Mouse (Mus musculus) telencephalon, adult 2 months (tissue): ENCODE measurements around the gene Nme1.

Experiments
- DNase-seq: peaks from one replicate; pipeline ENCODE4 v3.0.0-alpha.2; 2011; ENCODE audit warnings: low read depth, low spot score

Nme1 gene

GRCm38 (mm10) chr11:93968005-93968847, at the start of gene Nme1, which contains the start of gene Gm20390:
Gene Nme1, minus strand, starts transcription at chr11:93968521.
Gene Gm20390, minus strand, starts transcription at chr11:93968293.
- DNase-seq, result peak; percentile 99

GRCm38 (mm10) chr11:94003346-94003745, 35.0 kb upstream of the Nme1 start:
- no peak for DNase-seq

DNA sequence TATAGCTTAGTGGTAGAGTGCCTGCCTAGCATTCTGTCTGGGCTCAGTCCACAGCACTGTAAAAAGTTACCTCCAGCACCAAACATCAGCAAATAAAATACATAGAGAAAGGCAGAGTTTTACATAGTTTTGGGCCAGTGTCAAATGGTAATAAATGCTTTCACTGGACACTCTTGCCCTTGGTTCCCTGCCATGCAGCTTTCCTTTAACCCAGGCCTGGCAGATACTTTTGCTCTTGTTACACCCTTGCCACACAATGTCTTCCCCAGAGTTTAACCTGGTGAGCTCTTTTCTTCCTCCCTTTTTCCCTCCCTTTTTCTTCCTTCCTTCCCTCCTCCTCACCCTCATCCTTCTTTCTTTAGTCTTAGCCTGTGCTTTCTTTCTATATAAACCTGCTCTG, 31.0 kb upstream of the Nme1 start:
- no peak for DNase-seq

DNA sequence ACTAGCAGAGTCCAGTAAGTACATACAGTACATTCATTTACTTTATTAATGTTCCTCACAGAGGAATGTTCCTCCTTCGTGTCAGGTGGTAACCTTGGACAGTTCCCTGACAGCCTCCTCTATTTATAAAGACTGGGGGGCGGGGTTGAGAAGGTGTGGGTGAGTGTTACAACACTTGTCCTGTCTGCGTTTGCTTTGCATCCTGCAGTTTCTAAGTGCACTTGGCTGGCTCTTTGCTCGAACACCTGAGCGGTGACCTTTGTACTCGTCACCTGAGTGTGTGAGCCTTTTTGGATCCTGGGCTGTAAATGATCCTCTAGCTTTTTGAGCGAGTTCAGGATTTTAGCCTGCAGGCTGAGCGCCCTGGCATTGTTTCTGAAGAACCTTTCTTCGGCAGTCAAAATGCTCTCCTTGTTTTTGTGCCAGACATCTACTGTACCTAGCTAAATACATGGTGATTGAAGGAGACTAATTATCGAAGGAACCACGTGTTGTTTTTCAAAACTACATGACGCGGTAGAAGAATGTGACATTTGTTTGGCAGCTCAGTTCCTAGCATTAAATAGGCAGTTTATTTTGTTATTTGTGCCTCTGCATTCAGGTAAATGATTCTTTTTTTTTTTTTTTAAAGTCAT, 28.9 kb upstream of the Nme1 start:
- no peak for DNase-seq

- no peak for DNase-seq
Observed at GRCm38 (mm10) chr11:93996306-93997140, 28.2 kb upstream of the Nme1 start.

DNA sequence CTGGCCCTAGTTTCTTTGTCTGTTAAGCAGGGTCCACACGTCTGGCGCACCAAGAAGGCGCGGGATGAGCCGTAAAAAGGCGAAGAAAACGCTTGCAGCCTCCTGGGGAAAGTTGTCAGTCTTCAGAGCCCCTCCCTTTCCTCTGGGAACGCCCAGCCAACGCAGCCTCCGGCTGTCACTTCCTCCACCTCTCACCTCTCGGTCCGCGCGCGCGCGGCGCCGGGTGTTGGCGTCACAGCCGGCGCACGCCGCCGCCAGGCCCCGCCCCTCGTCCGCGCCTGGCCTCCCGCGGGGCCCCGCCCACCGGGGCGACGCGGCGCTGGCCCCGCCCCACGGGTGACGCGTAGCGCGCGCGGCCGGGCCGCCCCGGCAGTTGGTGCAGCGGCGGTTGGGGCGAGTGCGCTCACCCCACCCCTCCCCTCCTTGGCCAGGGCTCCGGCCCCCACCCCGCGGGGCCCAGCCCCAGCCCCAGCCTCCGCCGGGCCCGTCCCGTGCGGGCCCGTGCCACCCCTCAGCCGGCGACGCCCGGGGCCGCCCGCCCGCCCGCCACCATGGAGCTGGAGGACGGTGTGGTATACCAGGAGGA, 27.5 kb upstream of the Nme1 start, which contains the start of gene Spag9:
TSS of gene Spag9 (plus strand) at position 372 of the 586 bp plus-strand sequence.
- DNase-seq, result peak; percentile 91

DNA sequence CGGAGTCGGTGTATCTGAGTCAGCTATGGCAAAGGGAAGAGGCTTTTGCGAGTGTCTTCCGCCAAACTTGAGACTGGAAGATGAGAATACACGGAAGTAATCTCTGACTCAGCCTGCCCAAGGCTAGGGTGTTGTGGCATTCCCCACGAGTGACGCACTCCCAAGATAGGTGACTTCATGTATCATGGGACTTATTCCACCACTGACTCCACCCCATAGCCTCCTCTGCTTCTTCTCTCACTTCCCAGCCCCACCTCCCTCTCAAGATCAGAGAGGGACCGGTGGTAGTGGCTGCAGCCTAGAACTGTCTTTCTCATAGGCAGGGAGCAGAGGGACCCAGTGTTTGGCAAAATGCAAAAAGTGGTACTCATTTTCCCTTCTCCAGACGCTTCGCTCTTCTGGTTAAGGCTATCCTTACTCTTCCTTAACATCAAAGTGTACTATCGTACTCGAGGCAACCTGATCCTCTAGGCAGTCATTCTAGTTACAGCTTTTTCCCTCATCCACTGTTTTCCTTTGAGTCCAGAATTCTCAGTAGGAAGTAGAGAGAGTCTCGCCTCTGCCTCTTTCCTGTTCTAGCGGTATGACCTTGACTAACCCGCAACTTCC, 26.9 kb upstream of the Nme1 start:
- DNase-seq, result peak; percentile 88

GRCm38 (mm10) chr11:93994531-93994930, 26.2 kb upstream of the Nme1 start:
- no peak for DNase-seq

- no peak for DNase-seq
Observed at GRCm38 (mm10) chr11:93988328-93989062, 20.2 kb upstream of the Nme1 start.

DNA sequence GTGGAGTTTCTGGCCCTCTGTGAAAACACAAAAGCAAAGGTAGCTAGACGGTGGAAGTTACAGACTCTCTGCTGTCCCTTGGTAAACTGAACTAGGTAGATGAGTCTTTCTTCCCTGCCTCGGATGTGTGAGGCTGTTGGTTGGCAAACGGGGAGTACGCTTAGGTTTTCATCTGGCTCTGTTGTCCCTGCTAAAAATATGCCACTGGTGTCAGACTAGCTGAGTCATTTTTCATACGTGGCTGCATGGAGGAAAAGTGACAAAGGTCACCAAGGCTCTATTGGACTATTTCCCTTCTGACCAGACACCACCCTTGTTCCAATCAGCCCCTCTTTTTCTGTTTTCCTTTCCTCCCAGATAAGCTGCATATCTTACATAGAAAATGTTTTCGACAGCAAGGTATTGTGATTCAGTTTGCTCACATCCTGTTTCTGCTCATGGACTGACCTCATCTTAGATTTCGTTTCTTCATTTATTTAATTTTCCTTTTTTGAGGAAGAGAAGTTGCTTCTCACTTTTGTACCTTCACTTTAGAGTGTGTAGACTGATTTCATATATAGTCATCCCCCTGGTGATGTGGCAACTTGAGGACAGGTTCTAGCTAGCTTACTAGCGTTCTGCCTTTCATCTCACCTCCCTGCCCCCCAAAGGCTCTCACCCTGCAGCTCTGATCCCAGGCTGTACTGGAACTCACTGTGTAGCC, 19.5 kb upstream of the Nme1 start:
- DNase-seq, result no peak

GRCm38 (mm10) chr11:93987026-93987425, 18.7 kb upstream of the Nme1 start:
- no peak for DNase-seq

GRCm38 (mm10) chr11:93986298-93986697, 18.0 kb upstream of the Nme1 start:
- DNase-seq, result no peak

DNA sequence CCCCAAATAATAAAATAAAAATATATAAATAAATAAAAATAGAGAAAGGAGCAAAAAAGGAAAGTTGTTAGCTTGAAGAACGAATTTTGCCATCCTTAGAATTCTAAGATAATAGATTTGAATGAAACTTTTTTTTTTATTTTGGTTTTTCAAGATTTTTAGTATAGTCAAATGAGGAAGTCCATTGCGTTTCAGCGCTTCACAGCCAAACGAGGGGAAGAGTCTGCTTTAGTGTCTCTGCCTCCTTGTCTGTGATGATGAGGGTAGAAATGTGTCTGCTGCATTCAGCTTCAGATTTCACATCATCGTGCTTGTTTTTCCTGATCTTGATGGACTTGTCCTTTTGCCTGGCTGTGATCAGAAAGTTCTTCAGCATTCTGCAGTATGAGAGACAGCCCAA, 16.9 kb upstream of the Nme1 start:
- DNase-seq, result no peak

- DNase-seq, result no peak
Observed at GRCm38 (mm10) chr11:93984619-93985018, 16.3 kb upstream of the Nme1 start.

DNA sequence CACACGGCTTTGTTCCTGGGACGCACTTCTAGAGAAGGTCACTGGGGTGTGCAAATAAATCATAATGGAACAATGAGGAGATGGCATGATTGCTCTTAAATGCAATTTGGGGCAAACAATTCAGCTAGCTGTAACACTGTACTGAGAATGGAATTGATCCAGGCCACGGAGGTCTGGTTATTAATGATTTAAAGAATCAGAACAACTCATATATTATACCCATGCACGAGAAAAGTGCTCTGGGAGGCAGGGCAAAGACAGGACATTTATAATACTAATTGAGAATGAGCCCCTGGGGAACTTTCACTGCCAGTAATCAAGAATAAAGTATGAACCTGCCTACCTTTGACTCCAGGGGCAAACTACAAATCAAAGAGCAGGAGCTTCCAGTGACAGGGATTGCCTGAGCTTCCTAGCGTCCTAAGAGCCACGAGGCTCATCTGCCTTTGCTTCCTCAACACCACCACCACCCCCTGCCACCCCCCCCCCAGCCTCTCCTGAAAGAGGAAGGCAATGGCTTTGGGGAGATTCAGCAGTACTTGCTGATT, 11.3 kb upstream of the Nme1 start:
- no peak for DNase-seq

DNA sequence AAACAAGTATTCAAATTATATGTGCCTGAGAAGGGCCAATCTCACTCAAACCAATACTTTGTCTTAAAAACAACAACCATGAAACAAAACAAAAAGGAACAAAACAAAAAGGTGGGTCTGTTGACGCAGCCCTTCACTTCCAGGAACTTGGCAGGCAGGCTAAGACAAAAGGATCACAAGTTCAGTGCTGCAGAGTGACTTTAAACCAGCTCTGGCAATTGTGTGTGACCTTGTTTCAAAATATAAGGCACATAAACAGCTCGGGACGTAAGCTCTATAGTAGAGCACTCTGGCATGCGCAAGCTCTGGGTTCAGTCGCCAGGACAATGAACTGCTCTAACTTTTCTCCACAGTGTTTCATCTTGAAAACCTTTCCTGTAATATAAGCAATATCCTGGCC, 4.6 kb upstream of the Nme1 start:
- DNase-seq, result no peak

DNA sequence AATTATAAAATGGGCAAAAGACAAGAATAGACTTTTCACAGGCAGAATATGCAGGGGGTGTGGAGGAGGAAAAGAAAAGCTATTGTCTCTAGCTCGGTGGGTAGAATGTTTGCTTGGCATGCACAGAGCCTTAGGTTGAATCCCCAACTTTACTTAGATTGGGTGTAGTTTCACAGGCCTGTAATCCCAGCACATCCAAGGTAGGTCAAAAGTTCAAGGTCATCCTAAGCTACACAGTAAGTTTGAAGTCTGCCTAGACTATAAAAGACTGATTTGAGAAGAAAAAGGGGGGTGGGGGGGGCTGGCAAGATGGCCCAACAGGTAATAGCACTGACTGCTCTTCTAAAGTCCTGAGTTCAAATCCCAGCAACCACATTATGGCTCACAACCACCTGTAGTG, 1.5 kb upstream of the Nme1 start:
- no peak for DNase-seq

DNA sequence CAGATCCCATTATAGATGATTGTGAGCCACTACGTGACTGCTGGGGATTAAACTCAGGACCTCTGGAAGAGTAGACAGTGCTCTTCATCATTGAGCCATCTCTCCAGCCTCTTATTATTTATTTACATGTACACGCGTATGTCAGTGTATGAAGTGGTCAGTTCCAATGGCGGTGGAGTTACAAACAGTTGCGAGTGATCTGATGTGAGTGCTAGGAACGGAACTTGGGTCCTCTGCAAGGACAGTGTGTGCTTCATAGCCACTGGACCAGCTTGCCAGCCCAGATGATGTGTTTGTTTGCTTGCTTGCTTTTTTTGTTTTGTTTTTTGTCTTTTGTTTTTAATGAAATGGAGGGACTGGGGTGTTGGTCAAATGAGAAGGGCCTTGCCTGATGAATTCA, 850 bp upstream of the Nme1 start:
- DNase-seq, result no peak

DNA sequence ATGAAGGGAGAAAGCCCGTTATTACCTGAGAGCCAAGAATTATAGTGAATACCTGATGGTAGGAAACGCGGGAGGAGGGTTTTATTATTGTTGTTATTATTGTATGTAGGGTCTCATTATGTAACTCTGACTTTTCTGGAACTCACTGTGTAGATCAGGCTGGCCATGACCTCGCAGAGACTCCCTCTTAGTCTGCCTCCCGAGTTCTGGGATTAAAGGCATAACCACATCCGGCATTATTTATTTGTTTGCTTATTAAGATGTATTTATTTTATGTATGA, 467 bp upstream of the Nme1 start:
- no peak for DNase-seq

DNA sequence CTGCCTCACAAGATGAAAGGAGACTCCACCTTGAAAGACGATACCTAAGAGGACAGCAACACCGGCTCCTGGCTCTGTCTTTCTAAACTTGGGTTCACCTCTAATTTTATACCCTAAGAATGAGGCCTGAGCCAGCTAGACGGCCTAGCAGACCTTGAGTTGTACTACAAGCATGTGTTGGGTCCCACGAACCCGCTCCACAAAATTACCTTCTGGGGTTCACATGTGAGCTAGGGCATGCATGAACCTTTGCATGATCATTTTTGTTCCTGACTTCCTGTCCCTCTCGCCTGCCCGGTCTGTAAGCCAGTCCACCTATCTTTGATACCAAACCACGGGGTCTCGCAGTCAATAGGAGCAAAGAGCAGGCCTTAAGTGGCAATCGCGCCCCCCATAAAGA, 940 bp downstream of the Nme1 start:
- no peak for DNase-seq
